In genomic region chr1:136394506-136394905, GRCm38 (mm10) we compare ENCODE assay signal across 9 mouse cellular contexts. TPM values are rescaled to one million over a fixed set of nuclear protein-coding genes. Genes with fewer than 3 reads are reported as not detected.
DNase-seq lines count a peak whose midpoint lies in the region; ATAC-seq and TF ChIP-seq lines count a peak whose summit lies in the region.
"Had no signal": no experiment of that assay in that cellular context is flagged by ENCODE, and none has a peak within 500 bp of the region (broad histone marks: within the 10 kb centered on the region; RNA-seq: fewer than 3 reads in every experiment).

No protein-coding gene starts in this region.

- H3K9ac ChIP-seq in midbrain, embryonic 13.5 days (replicated peaks): no peak overlapping the region

- ATAC-seq in midbrain, embryonic 13.5 days: no peak

- H3K4me3 ChIP-seq in layer of hippocampus, adult 2 months: no peak overlapping the region
- peak overlapping the region; percentile 36 for H3K4me3 ChIP-seq in embryonic facial prominence, embryonic 10.5 days
- peak overlapping the region; percentile 29; the same call in 1 of the 2 replicates for H3K4me3 ChIP-seq in heart, embryonic 10.5 days
- H3K4me3 ChIP-seq in midbrain, embryonic 13.5 days (replicated peaks): peak overlapping the region; percentile 15; the same call in 1 of the 2 replicates
- H3K4me3 ChIP-seq: megakaryocyte, embryonic 14.5 days had no signal

- WGBS in embryonic facial prominence, embryonic 10.5 days: 35% methylated on average over 10 of the region's 10 CpGs
- WGBS in heart, embryonic 10.5 days: 35% methylated on average over 10 of the region's 10 CpGs
- 38% methylated on average over 10 of the region's 10 CpGs for WGBS in midbrain, embryonic 13.5 days

- H3K36me3 ChIP-seq in embryonic facial prominence, embryonic 10.5 days (replicated peaks): no peaks in the 10 kb centered on the region
- H3K36me3 ChIP-seq in heart, embryonic 10.5 days: no peaks in the 10 kb centered on the region
- H3K36me3 ChIP-seq in midbrain, embryonic 13.5 days: no peaks in the 10 kb centered on the region

- H3K9me3 ChIP-seq in embryonic facial prominence, embryonic 10.5 days: no peaks in the 10 kb centered on the region
- no peaks in the 10 kb centered on the region for H3K9me3 ChIP-seq in heart, embryonic 10.5 days
- no peaks in the 10 kb centered on the region for H3K9me3 ChIP-seq in midbrain, embryonic 13.5 days
- H3K9me3 ChIP-seq: megakaryocyte, embryonic 14.5 days had no signal

- H3K27ac ChIP-seq in layer of hippocampus, adult 2 months: no peak overlapping the region
- no peak overlapping the region for H3K27ac ChIP-seq in embryonic facial prominence, embryonic 10.5 days (replicated peaks)
- no peak overlapping the region for H3K27ac ChIP-seq in heart, embryonic 10.5 days
- H3K27ac ChIP-seq in midbrain, embryonic 13.5 days: no peak overlapping the region

- peak; percentile 24 for DNase-seq in layer of hippocampus, adult 11-12 months (ENCODE audit: low spot score)
- DNase-seq in layer of hippocampus, adult 2 months (ENCODE audit: low spot score in 2 of 2): no peak
- peak; percentile 22 for DNase-seq in embryonic facial prominence, embryonic 10.5 days (ENCODE audit: low spot score)
- no peak for DNase-seq in heart, embryonic 10.5 days (ENCODE audit: low spot score)
- DNase-seq in kidney, postnatal 14 days: peak; percentile 51
- no peak for DNase-seq in left cerebral cortex, adult 8-10 months (ENCODE audit: low spot score in 2 of 2)
- no peak for DNase-seq in spleen, adult 18-20 months

- TF ChIP-seq CTCF in layer of hippocampus, adult 2 months (conservative IDR thresholded peaks at IDR 0.05): no peak

- peak overlapping the region; percentile 35 for H3K4me2 ChIP-seq in midbrain, embryonic 13.5 days (replicated peaks)

- no peaks in the 10 kb centered on the region for H3K27me3 ChIP-seq in embryonic facial prominence, embryonic 10.5 days (replicated peaks; ENCODE audit: low read depth, poor library complexity, severe bottlenecking)
- H3K27me3 ChIP-seq in heart, embryonic 10.5 days (ENCODE audit: insufficient read depth, poor library complexity, severe bottlenecking): no peaks in the 10 kb centered on the region
- H3K27me3 ChIP-seq in midbrain, embryonic 13.5 days: no peaks in the 10 kb centered on the region

- H3K4me1 ChIP-seq in embryonic facial prominence, embryonic 10.5 days: 0 out of 2 replicates have a peak, but pooled peaks cover 3% of the 10 kb centered on the region
- no peaks in the 10 kb centered on the region for H3K4me1 ChIP-seq in heart, embryonic 10.5 days
- H3K4me1 ChIP-seq in midbrain, embryonic 13.5 days (replicated peaks): no peaks in the 10 kb centered on the region

RNA-seq across cellular contexts. Expression of gene Ddx59, which starts 20.6 kb away (rescaled TPM):
- 10 to 100 TPM in 1 of 2 experiments, 1 to 10 TPM in 1; 9.7 to 11.2 TPM for total RNA-seq in layer of hippocampus, adult 2 months (2021)
- polyA plus RNA-seq in embryonic facial prominence, embryonic 10.5 days (2016; fragmentation: Nextera tagmentation; extraction: Ambion mirVana): 16.9 and 17.8 TPM in 2 replicates
- 14.6 TPM in 2 replicates for polyA plus RNA-seq in heart, embryonic 10.5 days (2016; fragmentation: Nextera tagmentation; extraction: Ambion mirVana)
- 16.7 and 19.0 TPM in 2 replicates for polyA plus RNA-seq in midbrain, embryonic 13.5 days (2015; fragmentation: Nextera tagmentation; extraction: Ambion mirVana)
- 10 to 100 TPM in 3 of 4 experiments, 1 to 10 TPM in 1; 10.0 to 14.0 (median 12.1) TPM for total RNA-seq in left cerebral cortex, adult 8-10 months (2022)

RNA-seq across cellular contexts. Expression of gene Camsap2, which starts 48.6 kb away (rescaled TPM):
- 100 to 1,000 TPM; 132 to 141 TPM for total RNA-seq in layer of hippocampus, adult 2 months (2021)
- polyA plus RNA-seq in embryonic facial prominence, embryonic 10.5 days (2016; fragmentation: Nextera tagmentation; extraction: Ambion mirVana): 11.4 and 12.4 TPM in 2 replicates
- polyA plus RNA-seq in heart, embryonic 10.5 days (2016; fragmentation: Nextera tagmentation; extraction: Ambion mirVana): 7.1 and 10.9 TPM in 2 replicates
- polyA plus RNA-seq in midbrain, embryonic 13.5 days (2015; fragmentation: Nextera tagmentation; extraction: Ambion mirVana): 28.1 and 29.1 TPM in 2 replicates
- 100 to 1,000 TPM; 119 to 146 (median 126) TPM for total RNA-seq in left cerebral cortex, adult 8-10 months (2022)

Comparison
In these comparisons a context has a peak if more than half of its experiments do, and no peak if none do; other contexts are left out.
1. DNase-seq: peak in layer of hippocampus, adult 11-12 months (single experiment), embryonic facial prominence, embryonic 10.5 days (single experiment) and kidney, postnatal 14 days (single experiment); none in layer of hippocampus, adult 2 months (0 of 2), heart, embryonic 10.5 days (single experiment), left cerebral cortex, adult 8-10 months (0 of 2) and spleen, adult 18-20 months (0 of 2).